Mouse (Mus musculus) neural tube, embryonic 11.5 days (tissue): ENCODE results near the gene Zfp553. TPM values are rescaled to one million over a fixed set of nuclear protein-coding genes. Genes with fewer than 3 reads are reported as not detected.
A peak's percentile ranks its signal among the peaks of the same experiment; 100 is the strongest.

ENCODE experiments used
- ATAC-seq: fragments of 200-750 bp; cut with Nextera tagmentation; 2 replicates; pipeline ENCODE4 v1.8.0; 2017; ENCODE audit warnings: moderate number of reproducible peaks, mild to moderate bottlenecking, moderate TSS enrichment, moderate library complexity; ENCODE audit not compliant: insufficient read depth, low FRiP score, low TSS enrichment
- DNase-seq: peaks from one replicate; pipeline ENCODE4 v3.0.0-alpha.2; 2015; ENCODE audit warnings: low spot score
- H3K27ac ChIP-seq: fragments of 300-500 bp; sonication (generic); 2 replicates; pipeline ENCODE4 v1.5.1; 2014; ENCODE audit warnings: low read depth, mild to moderate bottlenecking, low read length
- H3K27me3 ChIP-seq: fragments of 300-500 bp; sonication (generic); 2 replicates; pipeline ENCODE4 v1.6.1; 2014; ENCODE audit warnings: mild to moderate bottlenecking, low read length, mixed read lengths; ENCODE audit not compliant: control insufficient read depth, insufficient read depth
- H3K36me3 ChIP-seq: fragments of 300-500 bp; sonication (generic); 2 replicates; pipeline ENCODE4 v1.6.1; 2014; ENCODE audit warnings: mild to moderate bottlenecking, low read length, moderate library complexity, mixed read lengths; ENCODE audit not compliant: control insufficient read depth, insufficient read depth
- H3K4me1 ChIP-seq: fragments of 300-500 bp; sonication (generic); 2 replicates; pipeline ENCODE4 v1.6.1; 2014; ENCODE audit warnings: low read length, mixed read lengths; ENCODE audit not compliant: control insufficient read depth, insufficient read depth
- H3K4me2 ChIP-seq: fragments of 300-500 bp; sonication (generic); 2 replicates; pipeline ENCODE4 v1.6.1; 2014; ENCODE audit warnings: low read depth, mild to moderate bottlenecking, moderate library complexity
- H3K4me3 ChIP-seq: fragments of 300-500 bp; sonication (generic); 2 replicates; pipeline ENCODE4 v1.5.1; 2014; ENCODE audit warnings: low read depth, low read length
- H3K9ac ChIP-seq: fragments of 300-500 bp; sonication (generic); 2 replicates; pipeline ENCODE4 v1.6.1; 2014; ENCODE audit warnings: mild to moderate bottlenecking, low read length
- H3K9me3 ChIP-seq: fragments of 300-500 bp; sonication (generic); 2 replicates; pipeline ENCODE4 v1.6.1; 2016; ENCODE audit warnings: low read length; ENCODE audit not compliant: control insufficient read depth
- WGBS: fragments of 180-500 bp; shearing (Covaris S2); extraction: QIAGEN DNeasy Blood & Tissue Kit; methylation state at CpG from one replicate; pipeline ENCODE4 v1.1.7; 2014; 5-methylcytosine and 5-hydroxymethylcytosine counted together
- polyA plus RNA-seq: library from polyadenylated mRNA; unstranded; fragments of >200 nt; fragmentation: Nextera tagmentation; extraction: Ambion mirVana; gene quantifications from 2 replicates; pipeline ENCODE4 v1.2.1, GENCODE M21; 2014

Gene Zfp553
- polyA plus RNA-seq, 1 experiment from 2014 or later = 28.7 TPM

- Histone ChIP-seq H3K4me3 (peak overlapping the region; percentile 55), H3K4me2 (peak overlapping the region; percentile 92), H3K27me3 (no peaks in the 10 kb centered on the region), H3K36me3 (no peaks in the 10 kb centered on the region; the same call in 1 of the 2 replicates), H3K9ac (peak overlapping the region; percentile 72), H3K9me3 (no peaks in the 10 kb centered on the region), H3K27ac (no peak overlapping the region), H3K4me1 (peaks cover 11% of the 10 kb centered on the region; the same call in 1 of the 2 replicates)
- WGBS = 21% methylated on average over 4 of the region's 4 CpGs
- DNase-seq = no peak
- no peak for ATAC-seq
These were observed 22.1 kb downstream of the Zfp553 start for GRCm38 (mm10) chr7:127255008-127255407.

- Histone ChIP-seq H3K4me1 (peaks cover 11% of the 10 kb centered on the region; the same call in 1 of the 2 replicates), H3K4me3 (no peak overlapping the region), H3K27me3 (no peaks in the 10 kb centered on the region), H3K4me2 (no peak overlapping the region), H3K27ac (no peak overlapping the region), H3K36me3 (no peaks in the 10 kb centered on the region), H3K9ac (no peak overlapping the region), H3K9me3 (no peaks in the 10 kb centered on the region)
- ATAC-seq (no peak), DNase-seq (no peak)
- WGBS = 82% methylated on average over 2 of the region's 2 CpGs
These were observed 23.1 kb downstream of the Zfp553 start for GRCm38 (mm10) chr7:127255965-127256364.

GRCm38 (mm10) chr7:127256518-127256917, 23.7 kb downstream of the Zfp553 start:
- Histone ChIP-seq H3K4me3 (no peak overlapping the region), H3K27me3 (no peaks in the 10 kb centered on the region), H3K9ac (no peak overlapping the region), H3K4me1 (peaks cover 11% of the 10 kb centered on the region; the same call in 1 of the 2 replicates), H3K9me3 (no peaks in the 10 kb centered on the region), H3K4me2 (no peak overlapping the region), H3K36me3 (no peaks in the 10 kb centered on the region), H3K27ac (no peak overlapping the region)
- ATAC-seq (no peak), DNase-seq (no peak)
- 87% methylated on average over 5 of the region's 5 CpGs for WGBS

GRCm38 (mm10) chr7:127259186-127259905, 26.5 kb downstream of the Zfp553 start:
- DNase-seq (no peak), ATAC-seq (no peak)
- peaks cover 10% of the 10 kb centered on the region; the same call in 1 of the 2 replicates for H3K4me1 ChIP-seq
- H3K4me2 ChIP-seq = peak overlapping the region; percentile 95
- H3K27ac ChIP-seq = no peak overlapping the region
- no peaks in the 10 kb centered on the region for H3K27me3 ChIP-seq
- no peak overlapping the region for H3K9ac ChIP-seq
- no peaks in the 10 kb centered on the region for H3K9me3 ChIP-seq
- H3K4me3 ChIP-seq = peak overlapping the region; percentile 71
- H3K36me3 ChIP-seq = no peaks in the 10 kb centered on the region
- WGBS = 78% methylated on average over 8 of the region's 8 CpGs

- no peak within 1 kb of the TSS for H3K27ac ChIP-seq
- H3K36me3 ChIP-seq = no peaks in the 10 kb centered on the region
- peak within 1 kb of the TSS; percentile 95 for H3K4me2 ChIP-seq
- peak; percentile 98 for DNase-seq
- ATAC-seq = peak; percentile 98
- under 1% methylated on average over 50 of the region's 50 CpGs for WGBS
- 0 out of 2 replicates have a peak, but pooled peaks cover 2% of the 10 kb centered on the region for H3K4me1 ChIP-seq
- no peaks in the 10 kb centered on the region for H3K9me3 ChIP-seq
- peak within 1 kb of the TSS; percentile 71 for H3K9ac ChIP-seq
- H3K27me3 ChIP-seq = no peaks in the 10 kb centered on the region
- H3K4me3 ChIP-seq = peak within 1 kb of the TSS; percentile 71
These were observed 27.6 kb downstream of the Zfp553 start, which contains the start of gene Dctpp1 for GRCm38 (mm10) chr7:127260309-127261111. Gene Dctpp1, minus strand, starts transcription at chr7:127260709.

- Histone ChIP-seq H3K4me2 (no peak overlapping the region), H3K9me3 (no peaks in the 10 kb centered on the region), H3K9ac (no peak overlapping the region), H3K27ac (no peak overlapping the region), H3K4me3 (no peak overlapping the region), H3K27me3 (no peaks in the 10 kb centered on the region), H3K4me1 (0 out of 2 replicates have a peak, but pooled peaks cover 2% of the 10 kb centered on the region), H3K36me3 (no peaks in the 10 kb centered on the region)
- DNase-seq = no peak
- WGBS = 82% methylated on average over 10 of the region's 10 CpGs
- ATAC-seq = no peak
These were observed 29.5 kb downstream of the Zfp553 start for GRCm38 (mm10) chr7:127262218-127262961.

- DNase-seq = no peak
- WGBS = 94% methylated on average over 3 of the region's 3 CpGs
These were observed 30.7 kb downstream of the Zfp553 start for GRCm38 (mm10) chr7:127263526-127263925.

GRCm38 (mm10) chr7:127270256-127270655, 37.4 kb downstream of the Zfp553 start:
- H3K4me2 ChIP-seq = no peak overlapping the region
- no peaks in the 10 kb centered on the region for H3K9me3 ChIP-seq
- H3K27me3 ChIP-seq = no peaks in the 10 kb centered on the region
- DNase-seq = no peak
- H3K4me3 ChIP-seq = no peak overlapping the region
- H3K27ac ChIP-seq = no peak overlapping the region
- no peaks in the 10 kb centered on the region for H3K36me3 ChIP-seq
- no peak overlapping the region for H3K9ac ChIP-seq
- H3K4me1 ChIP-seq = peaks cover 7% of the 10 kb centered on the region
- WGBS = 91% methylated on average over 2 of the region's 2 CpGs
- no peak for ATAC-seq

More at GRCm38 (mm10) chr7:127263526-127263925, 30.7 kb downstream of the Zfp553 start:
- ATAC-seq = no peak
- Histone ChIP-seq H3K4me3 (no peak overlapping the region), H3K27me3 (no peaks in the 10 kb centered on the region), H3K9ac (no peak overlapping the region), H3K4me2 (no peak overlapping the region), H3K9me3 (no peaks in the 10 kb centered on the region), H3K36me3 (no peaks in the 10 kb centered on the region), H3K27ac (no peak overlapping the region), H3K4me1 (0 out of 2 replicates have a peak, but pooled peaks cover 2% of the 10 kb centered on the region)
